Mouse (Mus musculus): Measurements from ENCODE around the gene Mindy4. TPM values are rescaled to one million over a fixed set of nuclear protein-coding genes. Genes with fewer than 3 reads are reported as not detected.

Mindy4 gene
- 1 to 10 TPM; 2.7 to 3.8 TPM for total RNA-seq (2021)
- long read RNA-seq, experiment 1, partial matches to known transcripts: 0 of 2 reads
- long read RNA-seq, experiment 1, other reads (novel, unspliced or antisense): 2 of 2 reads
- long read RNA-seq, experiment 2, partial matches to known transcripts: 0 of 5 reads
- long read RNA-seq, experiment 2, other reads (novel, unspliced or antisense): 5 of 5 reads

DNA sequence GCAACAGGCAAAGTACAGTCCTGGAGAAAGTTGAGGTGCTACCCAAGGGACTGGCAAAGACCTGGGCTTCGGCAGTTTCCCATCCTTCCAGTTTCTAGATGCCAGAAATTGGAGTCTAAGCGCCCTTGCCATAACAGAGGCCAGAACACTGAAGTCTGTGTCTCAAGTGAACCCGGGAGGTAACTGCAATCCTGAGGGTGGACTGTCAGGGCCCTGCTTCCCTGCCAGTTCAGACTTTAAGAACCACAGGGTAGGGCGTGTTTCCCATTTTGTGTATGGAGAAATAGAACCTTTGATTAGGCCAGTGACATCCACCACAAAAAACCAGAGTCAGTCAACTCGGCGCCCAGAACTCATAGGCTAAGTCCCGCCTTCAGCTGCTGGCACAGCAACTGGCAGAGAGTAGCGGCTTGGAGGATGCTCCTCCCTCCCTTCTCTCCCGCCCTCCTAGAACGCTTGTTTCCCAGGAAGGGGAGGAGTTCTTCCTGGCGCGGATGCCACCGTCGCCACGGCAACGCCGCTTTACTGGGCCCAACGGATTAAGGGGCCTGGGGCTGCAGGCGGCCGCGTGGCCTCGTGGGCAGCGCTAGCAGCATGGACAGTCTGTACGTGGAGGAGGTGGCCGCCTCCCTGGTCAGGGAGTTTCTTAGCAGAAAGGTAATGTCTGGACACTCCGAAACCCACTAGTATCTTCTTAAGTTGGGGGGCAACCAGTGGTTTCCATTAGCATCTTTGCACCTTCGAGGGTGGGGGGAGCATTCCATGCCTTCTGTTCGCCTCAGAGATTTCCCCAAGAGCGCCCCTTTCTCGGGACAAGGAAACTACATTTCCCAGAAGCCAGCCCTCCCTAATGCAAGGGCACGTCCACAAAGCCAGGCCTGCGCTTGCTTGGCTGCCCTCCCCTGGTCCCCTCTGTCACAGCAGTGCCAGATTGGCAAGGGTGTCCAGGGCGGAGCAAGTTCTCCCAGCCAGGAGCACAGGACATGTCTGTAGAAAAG is at the start of gene Mindy4:
TSS of gene Mindy4 (plus strand) at position 471 of the 998 bp plus-strand sequence.
- DNase-seq: peak; percentile 95
- Histone ChIP-seq H3K4me3 (peak within 1 kb of the TSS; percentile 86), H3K27ac (peak within 1 kb of the TSS; percentile 93)
- intact Hi-C loops (cut with DNase I): no loop called here
- TF ChIP-seq CTCF (IDR thresholded peaks at IDR 0.05): peak; percentile 35; the same call in 1 of the 2 replicates

DNA sequence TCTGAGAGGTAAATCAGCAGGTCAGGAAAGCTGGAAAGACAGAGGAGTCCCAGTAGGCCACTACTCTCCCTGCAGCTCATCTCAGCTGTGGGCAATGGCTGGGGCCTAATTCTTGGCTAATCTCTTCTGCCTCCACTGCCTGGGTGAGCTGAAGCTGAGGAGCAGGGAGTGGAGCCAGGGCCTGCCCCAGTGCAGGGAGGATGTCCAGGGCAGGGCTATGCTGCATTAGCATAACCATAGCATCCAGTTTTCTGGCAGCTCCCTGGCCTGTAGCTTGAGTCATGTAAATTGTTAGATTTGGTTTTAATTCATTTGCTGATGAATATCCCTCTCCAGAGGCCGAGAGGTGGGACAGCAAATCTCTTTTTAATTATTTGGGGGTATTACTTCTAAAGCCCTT is 43.9 kb upstream of the Mindy4 start:
- no peak for DNase-seq
- intact Hi-C loops (cut with DNase I): no loop called here

DNA sequence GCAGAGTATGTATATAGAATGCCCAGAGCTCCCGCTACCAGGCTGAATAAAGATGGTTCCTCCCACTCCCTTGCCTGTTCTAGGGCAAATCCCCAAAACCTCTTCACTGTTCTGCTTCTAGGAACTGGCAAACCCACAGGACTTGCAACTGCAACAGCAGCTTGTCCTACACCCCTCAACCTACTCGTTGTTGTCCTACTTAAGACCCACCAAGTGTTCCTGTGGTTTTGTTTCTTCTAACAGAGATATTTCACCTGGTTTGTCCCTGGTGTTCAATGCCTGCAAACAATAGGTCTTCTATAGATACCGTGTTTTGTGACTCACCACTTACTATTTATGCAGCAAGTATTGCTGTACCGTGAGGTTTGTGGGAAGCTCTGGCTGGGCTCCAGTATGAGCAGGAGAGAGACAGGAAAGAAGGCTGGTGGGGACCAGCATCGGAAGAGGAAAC is 41.8 kb upstream of the Mindy4 start:
- no peak for TF ChIP-seq CTCF (IDR thresholded peaks at IDR 0.05)
- no peak for DNase-seq
- H3K27ac ChIP-seq: no peak overlapping the region
- intact Hi-C loops (cut with DNase I): loop anchor here (5.0 to 10.0 kb wide), 2 partner anchors 39 to 457 kb away; no protein-coding TSS in a partner anchor
- no peak overlapping the region for H3K4me3 ChIP-seq

More for the DNA sequence above, 43.9 kb upstream of the Mindy4 start:
- TF ChIP-seq CTCF (IDR thresholded peaks at IDR 0.05): no peak
- Histone ChIP-seq H3K4me3 (no peak overlapping the region), H3K27ac (no peak overlapping the region)

DNA sequence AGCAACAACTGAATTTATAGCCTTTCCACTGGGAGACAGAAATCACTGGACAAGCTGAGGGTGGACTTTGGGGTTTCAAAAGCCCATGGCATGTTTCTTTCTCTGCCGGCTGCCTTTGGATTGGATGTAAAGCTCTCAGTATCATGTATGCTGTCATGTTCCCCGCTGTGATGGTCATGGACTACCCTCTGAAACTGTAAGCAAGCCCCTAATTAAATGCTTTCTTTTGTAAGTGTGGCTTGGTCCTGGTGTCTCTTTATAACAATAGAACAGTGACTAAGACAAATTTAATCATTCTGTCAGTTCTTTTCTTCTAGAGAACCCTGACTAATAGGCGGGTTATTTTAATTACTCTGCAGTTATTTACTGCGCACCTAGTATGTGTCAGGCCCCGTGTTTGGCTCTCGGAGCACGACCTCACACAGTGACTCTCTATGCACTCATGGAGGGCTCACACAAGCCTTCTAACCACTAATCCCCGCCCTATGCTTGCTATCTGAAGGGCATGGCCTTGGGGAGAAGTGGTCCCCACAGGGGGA is 40.1 kb upstream of the Mindy4 start:
- Histone ChIP-seq H3K4me3 (no peak overlapping the region), H3K27ac (no peak overlapping the region)
- no peak for TF ChIP-seq CTCF (IDR thresholded peaks at IDR 0.05)
- intact Hi-C loops (cut with DNase I): loop anchor here (5.0 to 10.0 kb wide), 2 partner anchors 41 to 458 kb away; no protein-coding TSS in a partner anchor
- DNase-seq: no peak

DNA sequence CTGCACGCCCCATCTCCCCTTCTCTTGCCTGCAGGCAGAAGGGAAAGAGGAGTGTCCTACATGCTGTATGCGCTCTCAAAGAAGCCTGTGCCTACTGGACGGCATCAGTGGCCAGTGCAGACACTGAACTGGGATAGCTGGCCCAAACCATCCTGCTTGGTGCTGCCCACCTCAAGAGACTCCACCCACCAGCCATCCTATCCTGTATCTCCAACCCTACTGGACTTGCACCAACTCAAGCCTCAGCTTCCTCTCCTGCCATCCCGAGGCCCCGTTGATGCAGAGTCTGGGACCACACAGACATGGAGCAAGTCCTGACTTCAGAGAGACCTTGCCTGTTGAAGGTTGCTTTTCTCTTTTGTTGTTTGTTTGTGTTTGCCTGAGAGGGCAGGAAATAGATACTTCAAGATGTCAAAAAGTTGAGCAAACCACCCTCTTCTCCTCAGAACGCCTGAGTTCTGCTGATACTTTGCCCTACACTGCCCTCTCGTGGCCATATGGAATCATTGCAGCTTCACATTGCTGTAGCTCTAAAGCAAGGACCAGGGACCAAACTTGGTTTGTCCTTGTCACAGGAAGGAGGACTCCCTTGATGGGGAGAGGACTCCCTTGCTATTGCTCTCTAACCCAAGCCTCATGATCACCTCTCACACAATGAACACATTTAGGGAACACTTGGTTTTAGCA is 36.3 kb upstream of the Mindy4 start:
- TF ChIP-seq CTCF (IDR thresholded peaks at IDR 0.05): peak; percentile 94
- no peak overlapping the region for H3K4me3 ChIP-seq
- DNase-seq: peak; percentile 68
- intact Hi-C loops (cut with DNase I): loop anchor here (1.0 to 10.0 kb wide), 3 partner anchors 76 to 462 kb away; no protein-coding TSS in a partner anchor
- H3K27ac ChIP-seq: no peak overlapping the region

DNA sequence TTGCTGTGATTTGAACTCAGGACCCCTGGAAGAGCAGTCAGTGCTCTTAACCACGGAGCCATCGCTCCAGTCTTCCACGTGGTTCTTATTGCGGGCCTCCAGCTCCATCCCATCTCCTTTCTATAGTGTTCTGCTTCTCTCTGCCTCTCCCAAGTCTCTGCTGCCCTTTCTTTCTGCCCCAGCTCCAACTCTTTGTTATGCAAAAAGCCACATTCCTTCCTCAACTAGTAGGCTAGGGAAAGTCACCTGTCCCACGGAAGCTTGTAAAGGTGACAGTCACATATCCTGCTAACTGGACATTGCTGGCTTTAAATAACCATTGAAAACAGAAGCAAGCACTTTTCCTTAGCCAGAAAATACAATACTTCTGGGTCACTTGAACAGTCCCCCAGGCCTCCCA is 33.4 kb upstream of the Mindy4 start:
- TF ChIP-seq CTCF (IDR thresholded peaks at IDR 0.05): no peak
- H3K4me3 ChIP-seq: no peak overlapping the region
- no peak for DNase-seq
- intact Hi-C loops (cut with DNase I): loop anchor here (10.0 kb wide), 1 partner anchor 465 kb away; no protein-coding TSS in a partner anchor
- no peak overlapping the region for H3K27ac ChIP-seq

DNA sequence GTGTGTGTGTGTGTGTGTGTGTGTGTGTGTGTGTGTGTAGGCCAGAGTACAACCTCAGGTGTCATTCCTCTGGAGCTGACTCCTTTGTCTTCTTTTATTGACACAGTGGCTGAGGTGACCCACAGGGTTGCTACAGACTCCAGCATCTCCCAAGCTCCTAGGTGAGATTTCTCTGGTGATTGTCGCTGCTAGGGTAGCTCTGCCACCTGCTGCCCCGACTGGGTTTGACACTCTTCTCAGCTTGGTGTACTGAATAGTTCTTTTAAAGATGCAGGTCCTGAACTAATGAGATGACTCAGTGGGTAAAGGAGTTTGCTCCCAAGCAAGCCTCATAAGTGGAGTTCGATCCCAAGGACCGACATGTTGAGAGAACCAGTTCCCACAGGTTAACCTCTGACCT is 31.5 kb upstream of the Mindy4 start:
- intact Hi-C loops (cut with DNase I): no loop called here
- H3K4me3 ChIP-seq: no peak overlapping the region
- DNase-seq: no peak
- no peak overlapping the region for H3K27ac ChIP-seq
- TF ChIP-seq CTCF (IDR thresholded peaks at IDR 0.05): no peak; the same call in 1 of the 2 replicates

DNA sequence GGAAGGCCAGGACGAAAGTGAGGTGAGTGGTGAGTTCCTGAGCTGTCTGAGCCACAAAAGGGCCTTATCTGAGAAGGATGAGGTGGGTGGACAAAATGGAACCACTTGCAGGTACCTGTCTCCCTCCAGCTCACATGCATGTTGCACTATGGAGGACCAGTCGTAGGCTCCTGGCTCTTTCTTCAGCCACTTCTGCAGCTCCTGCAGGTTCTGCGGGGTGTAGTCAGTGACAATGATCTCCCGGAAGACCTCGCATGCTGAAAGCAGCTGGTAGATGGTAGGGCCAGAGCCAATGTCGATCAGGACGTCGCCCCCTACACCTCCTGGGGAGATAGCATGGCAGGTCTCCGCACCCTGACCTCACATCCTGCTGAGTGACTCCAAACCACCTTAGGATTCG is 30.0 kb upstream of the Mindy4 start:
- Histone ChIP-seq H3K4me3 (peak overlapping the region; percentile 54), H3K27ac (no peak overlapping the region; the same call in 1 of the 2 replicates)
- TF ChIP-seq CTCF (IDR thresholded peaks at IDR 0.05): no peak
- intact Hi-C loops (cut with DNase I): no loop called here
- DNase-seq: no peak

DNA sequence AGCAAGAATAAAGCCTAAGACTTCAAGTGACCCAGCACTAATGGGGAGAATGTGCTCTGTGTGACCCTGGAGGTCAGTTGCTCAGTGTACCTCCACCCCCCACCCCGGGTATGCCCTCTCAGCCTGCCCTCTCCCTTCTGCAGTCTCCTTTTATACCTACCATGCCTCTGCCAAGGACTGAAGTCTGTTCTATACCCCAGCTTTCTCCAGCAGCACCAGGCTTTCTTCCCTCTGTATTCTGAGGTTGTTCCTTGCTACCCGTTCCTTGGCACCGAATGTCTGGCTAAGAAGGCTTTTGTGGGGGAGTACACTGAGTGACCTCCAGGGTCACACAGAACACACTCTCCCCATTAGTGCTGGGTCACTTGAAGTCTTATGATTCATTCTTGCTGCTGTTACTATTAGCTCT is 29.2 kb upstream of the Mindy4 start:
- TF ChIP-seq CTCF (IDR thresholded peaks at IDR 0.05): no peak
- DNase-seq: no peak
- peak overlapping the region; percentile 44; the same call in 1 of the 2 replicates for H3K27ac ChIP-seq
- H3K4me3 ChIP-seq: peak overlapping the region; percentile 54
- intact Hi-C loops (cut with DNase I): no loop called here

DNA sequence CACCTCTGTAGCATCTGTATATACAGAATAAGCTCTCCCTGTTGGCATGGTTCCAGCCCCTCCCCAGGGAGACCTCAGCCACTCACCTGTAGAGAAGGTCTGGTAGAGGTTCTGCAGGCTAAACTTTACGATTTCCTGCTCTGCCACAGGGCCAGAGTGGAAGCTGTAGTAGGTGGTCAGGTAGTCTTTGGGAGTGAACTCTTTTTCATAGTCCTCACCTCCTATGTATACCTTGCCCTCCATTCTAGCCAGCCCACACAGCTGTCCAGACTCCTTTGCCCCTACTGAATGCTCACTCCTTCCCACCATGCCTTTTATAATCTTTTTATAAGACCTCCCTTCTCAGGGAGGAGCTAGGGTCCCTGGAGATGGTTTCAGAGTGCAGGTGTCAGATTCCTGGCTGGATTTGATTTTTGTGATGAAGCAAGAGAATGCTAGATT is 28.4 kb upstream of the Mindy4 start, which contains the start of gene Inmt:
TSS of gene Inmt (minus strand) at position 303 of the 441 bp plus-strand sequence.
- H3K4me3 ChIP-seq: peak within 1 kb of the TSS; percentile 54
- TF ChIP-seq CTCF (IDR thresholded peaks at IDR 0.05): no peak
- peak within 1 kb of the TSS; percentile 44; the same call in 1 of the 2 replicates for H3K27ac ChIP-seq
- intact Hi-C loops (cut with DNase I): no loop called here
- DNase-seq: no peak

DNA sequence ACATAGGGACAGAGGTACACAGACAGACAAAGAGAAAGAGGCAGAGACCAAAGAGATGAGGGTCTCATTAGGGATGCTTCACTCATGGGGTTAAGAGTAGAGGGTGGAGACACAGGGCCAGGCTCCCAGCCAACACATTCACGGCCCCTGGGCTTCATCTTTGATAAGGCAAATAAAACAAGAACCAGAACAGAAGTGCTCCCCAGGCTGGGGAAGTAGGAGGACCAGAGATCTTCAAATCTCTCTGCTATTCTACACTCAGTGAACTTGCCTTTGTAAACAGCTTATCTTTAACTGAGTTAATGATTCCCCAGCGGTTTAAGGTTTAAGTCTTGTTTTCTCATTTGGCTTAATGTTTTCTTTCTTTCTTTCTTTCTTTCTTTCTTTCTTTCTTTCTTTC is 27.7 kb upstream of the Mindy4 start:
- no peak for DNase-seq
- Histone ChIP-seq H3K4me3 (no peak overlapping the region), H3K27ac (peak overlapping the region; percentile 38; the same call in 1 of the 2 replicates)
- no peak for TF ChIP-seq CTCF (IDR thresholded peaks at IDR 0.05)
- intact Hi-C loops (cut with DNase I): no loop called here

DNA sequence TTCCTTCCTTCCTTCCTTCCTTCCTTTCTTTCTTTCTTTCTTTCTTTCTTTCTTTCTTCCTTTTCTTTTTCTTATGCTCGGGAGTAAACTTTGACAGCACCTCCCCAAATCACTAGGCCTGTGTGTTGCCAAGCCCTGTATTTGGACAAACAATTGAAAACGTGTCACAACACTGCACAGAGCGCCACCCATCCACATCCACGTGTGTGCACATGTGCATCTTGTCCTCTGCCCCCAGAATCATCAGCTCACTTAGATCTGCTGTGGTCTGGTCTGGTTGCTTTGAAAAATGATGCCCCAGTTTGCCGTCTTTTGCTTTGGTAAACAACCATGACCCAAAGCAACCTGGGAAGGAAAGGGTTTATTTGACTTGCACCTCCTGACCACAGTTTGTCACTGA is 27.3 kb upstream of the Mindy4 start:
- intact Hi-C loops (cut with DNase I): no loop called here

More for the DNA sequence above, 27.3 kb upstream of the Mindy4 start:
- no peak overlapping the region for H3K27ac ChIP-seq
- H3K4me3 ChIP-seq: no peak overlapping the region
- no peak for TF ChIP-seq CTCF (IDR thresholded peaks at IDR 0.05)
- peak; percentile 38 for DNase-seq
